Mouse (Mus musculus) cerebellum, adult 18-20 months (tissue): ENCODE measurements around the gene Krtap10-10.

Source experiments
- DNase-seq, 2 experiments: peaks; one replicate each; pipeline ENCODE4 v3.0.0; 2021

Krtap10-10 gene

GRCm38 (mm10) chr10:77869651-77870050, 33.9 kb downstream of the Krtap10-10 start:
- DNase-seq: no peak

GRCm38 (mm10) chr10:77878985-77879384, 43.2 kb downstream of the Krtap10-10 start:
- peak; percentile 14 for DNase-seq

- DNase-seq: no peak
These were observed 44.6 kb downstream of the Krtap10-10 start for GRCm38 (mm10) chr10:77880305-77880704.

GRCm38 (mm10) chr10:77882553-77882952, 46.8 kb downstream of the Krtap10-10 start:
- DNase-seq: no peak

GRCm38 (mm10) chr10:77886007-77886747, 50.4 kb downstream of the Krtap10-10 start:
- peak in 1 of 2 experiments; percentile 12 for DNase-seq
